Mouse (Mus musculus) heart, postnatal 10 days (tissue): ENCODE results near the gene Notch1. TPM values are rescaled to one million over a fixed set of nuclear protein-coding genes. Genes with fewer than 3 reads are reported as not detected.

Experiments
- DNase-seq, 2 experiments: peaks; one replicate each; pipeline ENCODE4 v3.0.0; 2021
- intact Hi-C: fragments of 180-260 bp; cut with DNase I; formaldehyde crosslinking; loops from one replicate; pipeline ENCODE4 v1.15.1; 2025
- total RNA-seq, 2 experiments: library from RNA; stranded (reverse); gene quantifications; 2 replicates each; pipeline ENCODE4 v1.2.3; 2021

The Notch1 gene
- 10 to 100 TPM; 54.0 to 54.3 TPM for total RNA-seq

- peak; percentile 87 to 88 for DNase-seq
- intact Hi-C loops: no loop called here
Measured at GRCm38 (mm10) chr2:26516275-26516674, at the start of gene Notch1. Notch1 (minus strand) TSS chr2:26516663.

DNA sequence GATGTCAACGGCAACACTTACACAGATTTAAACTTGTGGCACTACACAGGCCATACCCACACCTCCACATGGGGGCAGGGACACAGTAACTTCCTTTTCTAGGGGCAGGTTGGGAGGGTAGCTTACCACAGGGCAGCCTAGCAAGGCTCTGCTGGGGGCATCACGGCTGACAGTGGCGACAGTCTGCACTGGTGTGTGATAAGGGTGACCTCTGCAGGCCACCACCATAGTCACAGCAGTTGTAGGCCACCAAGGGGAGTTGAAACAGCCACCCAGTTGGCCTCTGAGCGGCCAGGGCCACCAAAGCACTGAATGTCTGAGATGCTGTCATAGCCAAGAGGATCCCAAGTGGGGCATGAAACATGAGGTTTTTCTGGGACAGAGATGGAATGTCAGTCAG, 49.8 kb upstream of the Notch1 start:
- DNase-seq: peak; percentile 75 to 76
- intact Hi-C loops: loop anchor here (5.0 to 10.0 kb wide), 2 partner anchors 241 to 264 kb away; no protein-coding TSS in a partner anchor

GRCm38 (mm10) chr2:26561351-26562016, 45.0 kb upstream of the Notch1 start:
- intact Hi-C loops: loop anchor here (1.0 to 10.0 kb wide), 4 partner anchors 87 to 409 kb away; no protein-coding TSS in a partner anchor
- peak; percentile 71 to 74 for DNase-seq

DNA sequence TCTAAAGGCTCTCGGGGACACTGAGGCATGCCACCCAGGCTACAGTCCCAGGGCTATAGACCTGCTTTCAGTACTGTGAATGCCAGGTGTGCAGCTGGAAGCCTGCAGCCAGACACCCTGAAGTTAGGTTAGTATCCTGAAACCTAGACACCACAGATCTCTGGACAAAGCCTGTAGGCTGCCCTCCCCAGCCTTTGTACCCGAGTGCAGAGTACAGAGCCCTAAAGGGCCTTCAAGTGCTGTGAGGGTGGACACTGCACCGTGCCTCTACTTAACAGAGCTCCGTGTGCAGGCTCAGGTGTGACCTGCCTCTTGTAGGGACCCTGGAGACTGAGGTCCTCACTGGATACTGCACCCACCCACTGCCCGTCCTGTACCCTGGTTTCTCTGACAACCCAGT, 44.0 kb upstream of the Notch1 start:
- intact Hi-C loops: loop anchor here (2.0 to 10.0 kb wide), 3 partner anchors 86 to 408 kb away; no protein-coding TSS in a partner anchor

DNA sequence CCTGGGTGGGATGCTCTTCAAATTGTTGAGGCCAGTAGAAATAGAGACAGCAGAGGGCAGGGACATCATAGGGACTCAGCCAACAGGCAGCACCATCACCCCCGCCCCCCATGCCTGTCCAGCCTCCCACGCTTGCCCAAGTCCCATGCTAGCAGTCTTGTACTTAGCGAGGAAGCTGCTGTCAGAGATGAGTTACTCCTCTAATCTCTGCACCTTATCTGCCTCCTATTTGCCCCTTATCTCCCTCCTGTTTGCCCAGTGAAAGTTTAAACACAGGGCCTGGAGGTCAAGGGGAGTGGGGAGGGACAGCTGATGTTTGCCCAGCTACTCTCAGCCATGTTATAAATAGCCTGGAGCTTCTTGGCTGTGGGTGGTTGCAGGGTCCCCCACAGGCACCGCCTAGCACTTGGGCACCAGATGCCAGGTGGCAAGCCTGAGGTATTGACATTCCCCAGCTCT, 40.1 kb upstream of the Notch1 start:
- intact Hi-C loops: no loop called here
- peak; percentile 61 to 70 for DNase-seq

More for the DNA sequence above, 44.0 kb upstream of the Notch1 start:
- DNase-seq: no peak

DNA sequence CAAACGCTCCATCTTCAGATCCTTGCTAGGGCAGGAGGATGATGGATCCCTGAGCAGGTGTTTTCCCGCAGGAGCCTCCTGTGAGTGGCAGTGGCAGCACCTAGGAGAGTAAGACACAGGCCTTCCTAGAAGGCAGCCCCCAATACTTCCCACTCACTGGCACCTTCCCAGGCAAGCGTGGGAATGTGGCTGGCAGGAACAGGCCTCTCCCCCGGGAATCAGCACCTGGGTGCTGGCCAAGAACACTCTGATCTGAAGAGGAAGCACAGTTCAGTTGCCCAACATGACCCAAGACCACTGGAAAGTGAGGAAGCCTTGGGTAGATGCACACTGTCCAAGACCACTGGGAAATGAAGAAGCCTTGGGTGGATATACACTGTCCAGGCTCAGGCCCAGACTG, 38.6 kb upstream of the Notch1 start:
- DNase-seq: peak; percentile 63 to 66
- intact Hi-C loops: no loop called here

- intact Hi-C loops: no loop called here
- no peak for DNase-seq
Measured at GRCm38 (mm10) chr2:26553904-26554303, 37.4 kb upstream of the Notch1 start.

DNA sequence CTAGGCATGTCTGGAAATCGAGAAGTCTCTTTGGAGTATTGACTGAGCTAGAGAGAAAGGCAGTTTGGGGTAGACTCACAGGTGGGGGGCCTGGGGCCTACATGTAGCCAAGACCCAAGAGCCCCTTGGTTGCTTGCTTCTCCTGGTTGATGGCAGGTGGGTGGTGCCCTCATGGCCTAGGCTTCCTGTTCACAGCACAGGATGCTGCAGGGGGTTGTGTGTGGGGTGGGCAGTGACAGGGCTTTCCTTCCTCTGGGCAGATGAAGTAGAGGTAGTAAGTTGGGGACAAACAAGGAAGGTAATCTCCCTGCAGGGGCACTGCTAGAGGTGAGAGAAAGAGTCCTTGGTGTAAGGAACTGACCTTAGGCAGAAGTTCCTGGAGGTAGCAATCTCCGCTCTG, 35.6 kb upstream of the Notch1 start:
- DNase-seq: no peak
- intact Hi-C loops: no loop called here

DNA sequence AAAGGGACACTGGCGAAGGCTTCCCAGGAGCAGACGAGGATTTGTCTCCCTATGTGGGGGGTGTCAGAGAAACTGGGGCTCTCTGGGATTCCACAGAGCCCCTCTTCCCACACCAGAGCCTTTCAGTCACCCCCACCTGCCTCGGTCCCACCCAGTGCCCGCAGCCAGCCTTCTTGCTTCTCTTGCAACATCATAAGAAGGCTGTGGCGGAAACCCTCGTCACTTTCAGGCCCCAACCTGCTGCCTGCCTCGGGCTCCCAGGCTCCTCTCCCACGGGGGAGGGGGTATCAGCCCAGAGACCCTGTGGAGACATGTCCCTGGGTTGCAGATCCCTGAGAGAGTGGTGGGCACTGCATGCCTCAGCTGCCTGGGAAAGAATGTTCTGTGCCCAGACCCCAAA, 35.0 kb upstream of the Notch1 start:
- intact Hi-C loops: no loop called here
- no peak for DNase-seq

DNA sequence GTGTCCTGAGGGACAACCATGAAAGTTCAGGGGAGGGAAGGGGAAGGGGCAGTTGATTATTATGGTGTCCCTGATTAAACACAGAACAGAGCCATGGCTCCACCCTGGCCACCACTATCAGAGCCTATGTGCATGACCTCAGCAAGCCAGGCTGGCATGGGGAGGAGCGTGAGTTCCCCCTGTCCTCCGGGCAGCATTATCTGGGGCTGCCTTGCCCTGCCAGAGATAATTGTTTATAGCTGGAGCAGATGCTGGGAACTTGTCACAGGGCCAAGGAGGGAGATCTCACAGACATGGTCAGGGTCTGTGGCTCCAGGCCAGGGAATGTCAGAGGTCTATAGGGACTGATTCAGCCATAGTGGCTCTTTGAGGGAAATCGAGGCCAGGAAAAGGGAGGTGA, 34.3 kb upstream of the Notch1 start:
- no peak for DNase-seq
- intact Hi-C loops: no loop called here

DNA sequence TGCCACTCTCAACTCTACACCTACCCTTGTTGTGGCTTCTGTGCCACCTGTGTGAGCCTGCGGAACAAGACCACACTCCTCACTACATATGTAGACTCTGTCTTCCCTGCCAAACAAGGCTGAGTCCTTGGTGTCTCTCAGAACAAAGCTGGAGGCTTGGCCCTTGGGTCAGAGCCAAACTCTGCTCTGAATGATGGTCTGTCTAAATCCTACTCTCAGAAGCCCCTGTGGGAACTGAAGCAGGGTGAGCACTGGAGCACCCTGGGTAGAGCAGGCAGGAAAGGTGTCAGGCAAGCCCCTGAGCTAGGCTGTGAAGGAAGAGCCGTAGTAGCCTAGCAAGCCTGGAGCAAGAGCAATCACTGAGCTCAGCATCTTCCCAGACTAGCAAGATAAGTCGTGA, 33.7 kb upstream of the Notch1 start:
- peak in 1 of 2 experiments; percentile 34 for DNase-seq
- intact Hi-C loops: no loop called here

DNA sequence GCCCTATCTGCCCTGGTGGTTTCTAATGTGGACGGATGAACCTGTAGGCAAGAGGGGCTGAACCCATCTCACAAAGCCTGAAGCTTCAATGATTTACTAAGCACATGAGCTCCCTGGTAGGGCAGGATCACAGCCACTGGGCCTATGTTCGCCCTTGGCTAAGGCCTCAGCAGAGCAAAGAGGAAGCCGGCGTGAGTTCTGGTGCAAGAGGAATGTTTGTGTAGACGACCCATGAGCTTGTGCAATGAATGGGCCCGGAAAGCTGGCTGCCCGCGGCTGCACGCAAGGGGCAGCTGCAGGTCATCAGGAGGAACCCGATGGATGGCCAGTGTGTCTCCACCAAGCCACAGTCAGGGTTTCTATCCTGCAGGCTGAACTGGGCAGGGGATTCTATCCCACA, 33.3 kb upstream of the Notch1 start:
- intact Hi-C loops: no loop called here
- peak in 1 of 2 experiments; percentile 31 for DNase-seq

GRCm38 (mm10) chr2:26547481-26547880, 31.0 kb upstream of the Notch1 start:
- intact Hi-C loops: no loop called here

DNA sequence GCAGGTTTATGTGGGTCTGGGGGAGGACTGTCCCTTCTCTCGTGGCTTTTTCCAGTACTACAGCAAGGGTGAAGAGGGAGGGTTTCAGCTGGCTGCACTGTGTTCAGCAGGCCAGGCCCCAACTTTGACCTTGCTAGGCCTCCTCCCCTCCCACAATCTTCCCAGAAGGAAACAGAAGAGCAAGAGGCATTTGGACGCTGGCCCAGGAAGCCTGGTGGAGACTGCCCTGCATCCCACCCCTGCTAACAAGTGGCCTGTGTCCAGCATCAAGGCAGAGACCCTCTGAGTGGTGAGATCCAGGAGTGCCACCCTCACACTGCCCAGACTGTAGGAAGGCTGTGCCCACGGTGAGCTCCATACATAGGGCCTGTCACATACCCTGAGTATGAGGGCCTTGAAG, 27.8 kb upstream of the Notch1 start:
- peak in 1 of 2 experiments; percentile 61 for DNase-seq
- intact Hi-C loops: loop anchor here (2.0 kb wide), 1 partner anchor 37 kb away; no protein-coding TSS in a partner anchor

More at GRCm38 (mm10) chr2:26547481-26547880, 31.0 kb upstream of the Notch1 start:
- DNase-seq: peak in 1 of 2 experiments; percentile 55

DNA sequence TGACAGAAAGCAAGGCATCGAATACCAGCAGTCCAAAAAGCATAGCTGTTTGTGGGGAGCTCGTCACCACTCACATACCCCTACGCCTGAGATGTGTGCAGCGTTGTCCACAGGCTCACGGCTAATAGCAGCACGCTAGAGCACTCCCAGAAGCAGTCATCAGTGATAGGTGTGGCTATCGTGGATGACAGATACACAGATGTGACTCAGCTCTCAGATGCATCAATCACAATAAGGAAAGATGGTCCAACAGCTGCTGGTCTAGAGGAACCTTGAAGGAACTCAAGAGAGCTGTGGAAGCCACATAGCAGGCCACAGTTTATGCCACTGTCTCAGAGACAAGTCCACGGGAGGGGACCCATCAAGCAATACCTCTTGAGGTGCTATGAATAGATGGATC, 27.3 kb upstream of the Notch1 start:
- intact Hi-C loops: loop anchor here (2.0 kb wide), 1 partner anchor 37 kb away; no protein-coding TSS in a partner anchor

DNA sequence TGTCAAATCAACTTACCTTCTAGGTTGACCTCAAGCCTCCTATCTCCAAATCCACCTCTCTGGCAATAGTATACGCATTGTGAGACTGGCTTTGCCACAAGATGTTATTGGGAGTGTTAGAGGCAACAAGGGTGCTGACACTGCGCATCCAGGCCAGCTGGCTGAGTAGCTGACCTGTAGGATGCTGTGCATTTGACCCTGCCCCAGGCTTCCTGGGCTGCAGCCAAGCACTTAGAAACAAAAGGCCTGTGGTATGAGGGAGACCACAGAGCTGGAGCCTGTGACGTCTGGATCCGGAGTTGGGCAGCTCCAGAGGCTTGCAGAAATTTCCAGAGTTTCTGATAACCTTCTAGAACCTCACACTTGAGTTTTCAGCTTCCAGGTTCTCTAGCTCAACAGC, 26.7 kb upstream of the Notch1 start:
- intact Hi-C loops: no loop called here

More for the DNA sequence above, 27.3 kb upstream of the Notch1 start:
- DNase-seq: no peak

GRCm38 (mm10) chr2:26541258-26541910, 24.9 kb upstream of the Notch1 start:
- DNase-seq: no peak

More for the DNA sequence above, 26.7 kb upstream of the Notch1 start:
- no peak for DNase-seq

GRCm38 (mm10) chr2:26540721-26541120, 24.3 kb upstream of the Notch1 start:
- intact Hi-C loops: no loop called here

More at GRCm38 (mm10) chr2:26541258-26541910, 24.9 kb upstream of the Notch1 start:
- intact Hi-C loops: no loop called here

GRCm38 (mm10) chr2:26539516-26539915, 23.1 kb upstream of the Notch1 start:
- no peak for DNase-seq
- intact Hi-C loops: no loop called here

More at GRCm38 (mm10) chr2:26540721-26541120, 24.3 kb upstream of the Notch1 start:
- no peak for DNase-seq

DNA sequence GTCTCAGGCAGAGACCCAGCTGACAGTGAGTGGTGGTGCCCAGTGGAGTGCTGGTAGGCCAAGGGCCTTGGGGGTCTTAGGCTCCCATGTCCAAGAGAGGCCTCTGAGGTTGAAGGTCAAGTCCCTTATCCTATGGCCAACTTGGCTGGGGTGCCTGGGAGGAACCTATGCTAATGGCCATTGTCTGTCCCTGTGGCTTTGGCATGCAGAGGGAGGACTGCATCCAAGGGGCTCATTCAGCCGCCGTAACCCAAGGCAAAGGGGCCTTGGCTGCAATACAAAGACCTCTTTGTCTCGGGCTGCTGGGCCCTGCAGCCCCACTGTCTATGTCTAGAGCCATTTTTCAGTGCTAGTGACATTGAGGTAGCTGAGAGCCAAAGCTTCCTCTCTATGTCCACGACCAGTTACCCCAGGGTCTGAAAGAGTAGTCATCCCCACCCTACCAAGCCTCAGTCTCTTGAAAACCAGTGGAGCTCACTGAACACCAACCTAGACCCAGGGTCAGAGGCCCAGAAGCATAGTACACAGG, 19.1 kb upstream of the Notch1 start:
- no peak for DNase-seq
- intact Hi-C loops: no loop called here

DNA sequence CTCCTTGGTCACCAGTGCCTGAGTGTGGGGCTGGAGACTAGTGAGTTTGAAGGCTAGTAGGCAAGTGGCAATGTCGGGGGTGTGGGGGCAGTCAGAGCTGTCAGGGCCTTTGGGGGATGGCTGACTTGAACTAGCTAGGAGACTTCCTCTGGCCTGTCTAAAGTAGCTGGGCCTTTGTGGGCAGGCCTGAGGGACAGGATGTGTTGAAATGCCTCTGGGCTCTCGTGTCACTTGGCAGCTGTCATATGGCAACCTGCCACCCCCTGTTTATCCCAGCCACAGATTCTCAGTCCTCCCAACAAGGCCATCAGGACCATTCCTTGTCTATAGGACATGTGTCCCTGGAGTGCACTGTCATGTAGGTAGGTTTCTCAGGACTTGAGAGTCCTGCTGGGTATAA, 18.2 kb upstream of the Notch1 start:
- peak; percentile 81 to 83 for DNase-seq
- intact Hi-C loops: no loop called here
